Mouse (Mus musculus) CH12.LX (cell line): ENCODE measurements around the gene Maz. TPM values are rescaled to one million over a fixed set of nuclear protein-coding genes. Genes with fewer than 3 reads are reported as not detected.

Experiments used
- DNase-seq: peaks from one replicate; pipeline ENCODE4 v3.0.0-alpha.2; 2013; ENCODE audit errors: extremely low read depth
- H3K27ac ChIP-seq: 2 replicates; pipeline ENCODE4 v1.5.1; 2012; ENCODE audit warnings: low read depth, mild to moderate bottlenecking, control low read depth, moderate library complexity; ENCODE audit not compliant: insufficient read depth
- H3K27me3 ChIP-seq: replicated peaks from 2 replicates; pipeline ENCODE3; 2012; ENCODE audit warnings: inconsistent platforms
- H3K36me3 ChIP-seq, 2 experiments: replicated peaks in 1 of 2; 2 replicates each; pipeline versions ENCODE3 to v1.6.1; 2012; ENCODE audit warnings: inconsistent platforms in 1 of 2, low read length in 1 of 2, mild to moderate bottlenecking in 1 of 2, mixed read lengths in 1 of 2, moderate library complexity in 1 of 2; ENCODE audit not compliant: control insufficient read depth in 1 of 2, insufficient read depth in 1 of 2
- H3K4me1 ChIP-seq, 2 experiments: 2 replicates each; pipeline ENCODE4 v1.6.1; 2012; ENCODE audit warnings: inconsistent platforms in 1 of 2, moderate library complexity in 1 of 2; ENCODE audit not compliant: insufficient read depth in 2 of 2, control insufficient read depth in 1 of 2
- H3K4me2 ChIP-seq: 2 replicates; pipeline ENCODE4 v1.6.1; 2012; ENCODE audit warnings: low read depth, mild to moderate bottlenecking, control low read depth; ENCODE audit not compliant: poor library complexity, insufficient read depth, severe bottlenecking
- H3K4me3 ChIP-seq, 3 experiments: fragments of 150-350 bp in 1 of 3; sonication (generic) in 1 of 3; replicated peaks in 1 of 3; 2 replicates each; pipeline versions ENCODE3 to v1.5.1; 2011 to 2012; ENCODE audit warnings: low read depth in 2 of 3, low read length in 2 of 3, mild to moderate bottlenecking in 2 of 3, moderate library complexity in 2 of 3, control low read depth in 1 of 3, improper control_type of control experiment in 1 of 3, inconsistent platforms in 1 of 3, mixed read lengths in 1 of 3; ENCODE audit not compliant: poor library complexity in 1 of 3
- H3K79me2 ChIP-seq: replicated peaks from 2 replicates; pipeline ENCODE4 v1.6.1; 2012; ENCODE audit warnings: mild to moderate bottlenecking, moderate library complexity; ENCODE audit not compliant: control insufficient read depth, poor library complexity, insufficient read depth, severe bottlenecking; ENCODE audit errors: extremely low read depth
- H3K9ac ChIP-seq: 2 replicates; pipeline ENCODE4 v1.6.1; 2012; ENCODE audit warnings: low read depth, mild to moderate bottlenecking, control low read depth, moderate library complexity; ENCODE audit not compliant: insufficient read depth
- H3K9me3 ChIP-seq: replicated peaks from 2 replicates; pipeline ENCODE3; 2012; ENCODE audit warnings: low read length, inconsistent platforms, mixed read lengths
- CHD1 ChIP-seq: IDR thresholded peaks from 2 replicates; pipeline ENCODE4 v1.6.1; 2012; ENCODE audit warnings: low read depth, low read length, improper control_type of control experiment, inconsistent platforms
- CHD2 ChIP-seq: IDR thresholded peaks from 2 replicates; pipeline ENCODE4 v1.6.1; 2011; ENCODE audit warnings: low read length, improper control_type of control experiment
- CTCF ChIP-seq, 2 experiments: IDR thresholded peaks in 1 of 2; conservative IDR thresholded peaks in 1 of 2; 2 replicates each; pipeline ENCODE4 v1.5.1; 2011 to 2012; ENCODE audit warnings: low read depth in 2 of 2, low read length in 2 of 2, improper control_type of control experiment in 1 of 2, inconsistent platforms in 1 of 2, mild to moderate bottlenecking in 1 of 2, moderate library complexity in 1 of 2
- E2F4 ChIP-seq: IDR thresholded peaks from 2 replicates; pipeline ENCODE4 v1.6.1; 2011; ENCODE audit warnings: low read depth, low read length, improper control_type of control experiment; ENCODE audit not compliant: insufficient replicate concordance
- IRF4 ChIP-seq: IDR thresholded peaks from 2 replicates; pipeline ENCODE4 v1.6.1; 2014; ENCODE audit warnings: low read depth, mild to moderate bottlenecking, inconsistent platforms, low read length, improper control_type of control experiment
- KAT2A ChIP-seq: IDR thresholded peaks from 2 replicates; pipeline ENCODE4 v1.6.1; 2012; ENCODE audit warnings: low read length, improper control_type of control experiment, inconsistent platforms; ENCODE audit not compliant: insufficient replicate concordance
- MAZ ChIP-seq: IDR thresholded peaks from 2 replicates; pipeline ENCODE4 v1.6.1; 2012; ENCODE audit warnings: low read depth, mild to moderate bottlenecking, inconsistent platforms, low read length, improper control_type of control experiment, moderate library complexity
- MXI1 ChIP-seq: IDR thresholded peaks from 2 replicates; pipeline ENCODE4 v1.6.1; 2011; ENCODE audit warnings: mild to moderate bottlenecking, low read depth, low read length, improper control_type of control experiment
- NELFE ChIP-seq: IDR thresholded peaks from 2 replicates; pipeline ENCODE4 v1.6.1; 2011; ENCODE audit warnings: low read depth, low read length, improper control_type of control experiment
- NRF1 ChIP-seq: IDR thresholded peaks from 2 replicates; pipeline ENCODE4 v1.6.1; 2014; ENCODE audit warnings: low read depth, mild to moderate bottlenecking, inconsistent platforms, low read length, improper control_type of control experiment, moderate library complexity
- PAX5 ChIP-seq: IDR thresholded peaks from 2 replicates; pipeline ENCODE4 v1.6.1; 2012; ENCODE audit warnings: low read length, inconsistent platforms, mixed read lengths
- POLR2A ChIP-seq: IDR thresholded peaks from 2 replicates; pipeline ENCODE4 v1.6.1; 2011; ENCODE audit warnings: low read depth, mild to moderate bottlenecking, improper control_type of control experiment, low read length
- POLR2AphosphoS2 ChIP-seq: IDR thresholded peaks from 2 replicates; pipeline ENCODE4 v1.6.1; 2011; ENCODE audit warnings: low read depth, low read length, improper control_type of control experiment
- RCOR1 ChIP-seq: conservative IDR thresholded peaks from 2 replicates; pipeline ENCODE4 v1.6.1; 2012; ENCODE audit warnings: low read depth, mild to moderate bottlenecking, inconsistent platforms, low read length, improper control_type of control experiment
- TCF12 ChIP-seq: IDR thresholded peaks from 2 replicates; pipeline ENCODE4 v1.6.1; 2014; ENCODE audit warnings: low read depth, mild to moderate bottlenecking, inconsistent platforms, low read length, improper control_type of control experiment
- USF2 ChIP-seq: conservative IDR thresholded peaks from 2 replicates; pipeline ENCODE4 v1.6.1; 2011; ENCODE audit warnings: low read depth, low read length, improper control_type of control experiment
- ZMIZ1 ChIP-seq: IDR thresholded peaks from 2 replicates; pipeline ENCODE4 v1.6.1; 2012; ENCODE audit warnings: low read depth, mild to moderate bottlenecking, inconsistent platforms, low read length, improper control_type of control experiment
- dilution Hi-C: fragments of 300-500 bp; cut with MboI; formaldehyde crosslinking; loops from 2 replicates; pipeline ENCODE4 v1.14.3; 2020; ENCODE audit warnings: low sequenced_read_pairs; ENCODE audit not compliant: extremely low pct_unique_long_range_greater_than_20kb, extremely low pct_ligation_motif_present
- in situ Hi-C: fragments of 300-500 bp; cut with MboI; formaldehyde crosslinking; loops from 3 replicates; pipeline ENCODE4 v1.14.3; 2019; ENCODE audit warnings: low sequenced_read_pairs, low pct_ligation_motif_present, low pct_unique_long_range_greater_than_20kb, mixed read lengths
- polyA plus RNA-seq: library from polyadenylated mRNA; unstranded; fragments of >175 nt; gene quantifications from 2 replicates; pipeline ENCODE4 v1.2.1, GENCODE M21; 2012; ENCODE audit warnings: low read depth; ENCODE audit not compliant: insufficient read length
- total RNA-seq, 2 experiments: library from RNA; depleted of rRNA; stranded (reverse); fragments of 300-350 nt in 1 of 2; fragments of >200 nt in 1 of 2; gene quantifications; 2 replicates each; pipeline ENCODE4 v1.2.3; 2012 to 2014

Maz gene
- total and polyA plus RNA-seq, 3 experiments, result 87.0 to 219 (median 91.2) TPM

DNA sequence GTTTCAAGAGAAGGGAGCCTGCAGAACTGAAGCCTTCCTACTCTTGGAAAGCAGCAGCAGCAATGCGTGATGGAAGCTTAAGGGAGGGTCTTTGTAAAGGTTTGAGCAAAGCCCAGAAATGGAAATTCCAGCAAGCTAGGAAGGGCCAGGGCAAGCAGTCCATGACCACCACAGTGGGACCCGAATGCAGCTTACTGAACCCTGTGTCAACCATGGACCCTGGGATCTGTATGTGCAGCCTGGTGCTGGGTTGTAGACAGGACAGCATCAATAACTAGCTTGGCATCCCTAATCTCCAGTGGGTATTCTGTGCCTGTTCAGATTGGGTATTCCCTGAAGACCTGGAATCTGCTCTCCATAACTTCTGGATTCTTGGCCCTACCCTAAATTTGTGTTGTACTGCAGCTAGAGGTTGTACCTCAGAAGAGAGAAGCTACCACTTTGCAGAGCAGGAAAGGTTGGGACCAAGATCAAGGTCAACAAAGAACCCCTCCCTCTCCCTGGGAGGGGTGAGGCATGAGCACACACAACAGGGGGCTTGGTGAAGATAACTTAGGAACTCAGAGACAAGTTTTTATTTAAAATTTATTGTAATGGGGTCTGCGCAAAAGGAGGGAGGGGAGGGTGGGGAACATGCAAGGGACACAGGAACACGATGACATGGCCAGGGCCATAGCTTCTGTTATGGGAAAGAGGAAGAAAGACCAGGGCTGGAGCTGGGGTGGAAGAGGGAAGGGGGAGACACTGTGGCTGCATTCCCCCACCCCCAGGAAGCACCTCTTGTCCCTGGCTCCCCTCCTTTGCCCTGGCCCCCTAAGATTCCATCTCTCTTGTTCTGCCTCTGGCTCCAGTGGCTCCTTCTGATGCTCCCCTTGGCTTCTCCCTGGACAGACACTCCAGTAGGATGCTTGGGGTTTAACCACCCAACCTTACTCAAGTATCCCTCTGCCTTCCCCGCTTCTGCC lies 5.0 kb downstream of the Maz start:
- peaks cover 19 to 63% of the 10 kb centered on the region in 2 experiments for H3K4me1 ChIP-seq
- dilution Hi-C loops, result no loop called here
- H3K36me3 ChIP-seq, result peaks cover 20 to 59% of the 10 kb centered on the region in 2 experiments
- H3K27me3 ChIP-seq, result no peaks in the 10 kb centered on the region
- H3K79me2 ChIP-seq, result peaks cover 22% of the 10 kb centered on the region
- no peaks in the 10 kb centered on the region for H3K9me3 ChIP-seq
- DNase-seq, result no peak
- H3K4me3 ChIP-seq, result no peak overlapping the region
- no peak overlapping the region for H3K27ac ChIP-seq
- H3K9ac ChIP-seq, result no peak overlapping the region
- H3K4me2 ChIP-seq, result no peak overlapping the region
- in situ Hi-C loops, result loop anchor here (5.0 kb wide), 1 partner anchor 135 kb away; no protein-coding TSS in a partner anchor
- TF ChIP-seq USF2 (no peak), POLR2AphosphoS2 (peak; percentile 33)
- TF ChIP-seq, all 38 proteins: peak for 1

DNA sequence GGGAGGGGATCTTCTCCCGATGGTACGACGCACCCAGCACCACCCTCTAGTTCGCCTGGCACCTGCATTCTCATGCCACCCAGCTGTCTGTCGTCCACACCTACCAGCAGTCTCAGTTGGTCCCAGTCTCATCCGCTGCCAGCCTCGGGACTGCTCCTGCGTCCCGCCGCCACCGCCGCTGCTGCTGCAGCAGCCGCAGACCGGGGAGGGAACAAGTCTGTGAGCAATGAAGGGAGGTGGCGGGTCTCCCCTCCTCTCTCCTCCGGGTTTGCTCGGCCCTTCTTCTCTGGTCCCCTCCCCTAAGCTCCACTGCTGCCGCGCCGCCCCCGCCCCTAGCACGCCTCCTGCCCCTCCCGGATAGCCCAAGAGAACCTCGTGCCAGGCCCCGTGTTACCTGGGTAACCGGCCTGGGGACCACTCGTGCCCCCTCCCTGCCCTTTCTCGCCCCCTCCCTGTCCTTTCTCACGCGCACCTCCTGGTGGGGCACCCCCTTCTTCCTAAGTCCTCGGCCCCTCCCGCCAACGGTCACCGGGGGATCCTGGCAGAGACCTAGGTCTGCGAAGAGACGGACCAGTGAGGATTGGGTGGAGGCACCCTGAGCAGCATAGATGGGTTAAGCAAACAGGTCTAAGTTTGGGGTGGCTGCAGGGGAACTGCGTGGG lies 5.8 kb downstream of the Maz start, which contains the start of the genes Gm42742 and Prrt2:
Gene Gm42742, minus strand, starts transcription at position 197 of the 662 bp plus-strand sequence.
Gene Prrt2, minus strand, starts transcription at position 311 of the 662 bp plus-strand sequence.
- Histone ChIP-seq H3K36me3 (peaks cover 20 to 59% of the 10 kb centered on the region in 2 experiments), H3K9ac (no peak within 1 kb of the TSS), H3K79me2 (peaks cover 22% of the 10 kb centered on the region), H3K27ac (no peak within 1 kb of the TSS), H3K4me3 (no peak within 1 kb of the TSS), H3K4me1 (peaks cover 19 to 63% of the 10 kb centered on the region in 2 experiments), H3K27me3 (no peaks in the 10 kb centered on the region), H3K4me2 (no peak within 1 kb of the TSS), H3K9me3 (no peaks in the 10 kb centered on the region)
- TF ChIP-seq E2F4 (no peak), POLR2A (peak; percentile 22), POLR2AphosphoS2 (peak; percentile 84)
- DNase-seq, result no peak
- dilution Hi-C loops (no loop called here), in situ Hi-C loops (loop anchor here (5.0 kb wide), 1 partner anchor 134 kb away; no protein-coding TSS in a partner anchor)

DNA sequence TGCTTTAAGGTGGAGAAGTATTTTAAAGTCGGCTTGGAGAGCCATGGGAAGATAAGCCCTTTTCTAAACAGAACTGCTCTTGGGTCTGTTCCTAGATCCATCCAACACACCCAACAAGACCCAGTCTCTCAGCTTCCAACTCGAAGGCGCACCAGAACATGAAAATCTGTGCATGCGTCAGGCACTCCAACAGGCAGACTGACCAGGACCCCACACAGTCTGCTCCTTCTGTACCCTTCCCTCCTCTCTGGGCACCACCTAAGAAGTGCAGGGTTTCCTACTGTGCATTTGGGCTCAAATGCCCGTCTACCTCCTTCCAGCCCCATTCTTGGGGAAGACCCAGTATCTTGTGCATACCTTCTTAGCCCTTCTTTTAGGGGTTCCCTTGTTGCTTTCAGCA lies 6.3 kb downstream of the Maz start:
- no peak for TF ChIP-seq PAX5
- no peak for TF ChIP-seq USF2
- no peak for TF ChIP-seq CHD2
- TF ChIP-seq RCOR1, result no peak
- no peak for TF ChIP-seq MXI1
- no peak for TF ChIP-seq KAT2A
- no peak for TF ChIP-seq TCF12
- no peak for TF ChIP-seq CTCF (conservative IDR thresholded peaks at IDR 0.05 in 1 of 2, IDR thresholded peaks at IDR 0.05 in 1 of 2; ENCODE audit: low read depth in 2 of 2, low read length in 2 of 2)
- TF ChIP-seq ZMIZ1, result no peak
- no peak for TF ChIP-seq NELFE
- TF ChIP-seq IRF4, result no peak
- no peak for TF ChIP-seq MAZ
- TF ChIP-seq NRF1, result no peak
- no peak for TF ChIP-seq CHD1
- Histone ChIP-seq H3K4me2 (no peak overlapping the region), H3K4me1 (peaks cover 21 to 67% of the 10 kb centered on the region in 2 experiments), H3K9ac (no peak overlapping the region), H3K27ac (no peak overlapping the region), H3K36me3 (peaks cover 20 to 63% of the 10 kb centered on the region in 2 experiments), H3K79me2 (peaks cover 21% of the 10 kb centered on the region), H3K9me3 (no peaks in the 10 kb centered on the region), H3K27me3 (no peaks in the 10 kb centered on the region), H3K4me3 (no peak overlapping the region)
- in situ Hi-C loops (loop anchor here (5.0 kb wide), 1 partner anchor 133 kb away; no protein-coding TSS in a partner anchor), dilution Hi-C loops (no loop called here)
- no peak for DNase-seq
